Mouse (Mus musculus): ENCODE data around the gene Galt.
"Not testable (repeated sequence)": the region's sequence is repeated elsewhere in the genome, so short reads cannot be mapped to it uniquely, and the experiment has no call there.

Gene Galt

DNA sequence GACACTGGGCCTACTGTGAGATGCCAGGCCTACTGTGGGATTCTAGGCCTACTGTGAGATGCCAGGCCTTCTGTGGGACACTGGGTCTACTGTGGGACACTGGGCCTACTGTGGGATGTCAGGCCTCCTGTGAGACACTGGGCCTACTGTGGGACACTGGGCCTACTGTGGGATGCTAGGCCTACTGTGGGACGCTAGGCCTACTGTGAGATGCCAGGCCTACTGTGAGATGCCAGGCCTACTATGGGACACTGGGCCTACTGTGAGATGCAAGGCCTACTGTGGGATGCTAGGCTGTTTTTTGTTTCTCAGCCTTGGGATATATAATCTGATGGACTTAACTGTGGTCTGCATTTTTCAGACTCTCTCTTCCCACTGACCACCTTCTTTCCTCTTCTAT, 20.8 kb downstream of the Galt start:
- DNase-seq (ENCODE audit: low spot score), result not testable (repeated sequence)

DNA sequence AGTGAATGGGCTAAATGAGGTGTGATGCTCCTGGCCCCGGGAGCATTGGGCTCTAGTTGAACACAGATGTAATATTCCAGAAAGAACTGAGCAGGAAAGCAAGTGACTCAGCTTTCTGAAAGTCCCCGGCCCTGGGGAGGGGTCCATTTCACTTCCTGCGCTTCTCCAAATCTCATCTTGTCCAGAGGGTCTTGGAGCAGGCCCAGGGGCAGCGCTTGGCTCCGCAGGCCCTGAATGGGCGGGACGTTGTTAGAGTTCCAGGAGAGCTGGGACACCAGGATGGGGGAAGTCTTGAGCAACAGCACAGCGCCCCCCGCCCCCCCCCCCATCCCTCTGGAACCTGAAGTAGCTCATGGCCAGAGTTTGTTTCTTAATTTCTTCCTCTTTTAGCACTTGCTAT, 26.2 kb downstream of the Galt start:
- DNase-seq (ENCODE audit: low spot score), result not testable (repeated sequence)

DNA sequence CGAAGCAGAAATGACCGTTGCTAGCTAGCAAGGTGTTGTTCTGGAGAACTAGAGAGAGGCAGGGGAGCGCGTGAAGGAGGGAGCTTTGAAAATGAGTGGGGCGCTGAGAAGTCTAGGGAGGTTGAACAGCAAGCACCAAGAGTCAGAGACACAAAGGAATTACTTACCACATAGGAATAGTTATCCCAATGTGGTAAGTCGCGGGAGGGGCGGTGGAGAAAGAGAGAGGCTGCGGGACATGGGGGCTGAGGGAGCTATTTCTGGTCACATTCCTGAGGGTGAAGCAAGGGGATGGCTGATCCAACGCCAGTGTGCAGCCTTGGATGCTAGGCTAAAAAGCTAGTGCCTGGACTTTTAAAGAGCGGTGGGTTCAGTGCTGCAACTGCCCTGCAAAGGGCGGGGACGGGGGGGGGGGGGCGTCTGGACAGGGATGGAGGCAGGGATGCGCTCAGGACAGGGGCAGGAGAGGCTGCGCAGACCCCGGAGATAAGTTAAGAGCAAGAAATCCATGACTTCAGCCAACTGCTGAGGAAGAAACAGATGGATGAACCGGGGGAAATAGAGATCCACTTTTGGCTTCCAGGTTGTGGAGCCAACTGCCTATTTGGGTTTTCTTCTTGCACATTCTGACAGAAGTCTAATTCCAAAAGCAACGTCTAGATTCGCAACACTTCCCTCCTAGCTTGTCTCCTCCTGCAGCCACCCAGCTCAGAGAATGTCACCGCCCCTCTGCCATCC, 26.9 kb downstream of the Galt start:
- DNase-seq (ENCODE audit: low spot score), result not testable (repeated sequence)

DNA sequence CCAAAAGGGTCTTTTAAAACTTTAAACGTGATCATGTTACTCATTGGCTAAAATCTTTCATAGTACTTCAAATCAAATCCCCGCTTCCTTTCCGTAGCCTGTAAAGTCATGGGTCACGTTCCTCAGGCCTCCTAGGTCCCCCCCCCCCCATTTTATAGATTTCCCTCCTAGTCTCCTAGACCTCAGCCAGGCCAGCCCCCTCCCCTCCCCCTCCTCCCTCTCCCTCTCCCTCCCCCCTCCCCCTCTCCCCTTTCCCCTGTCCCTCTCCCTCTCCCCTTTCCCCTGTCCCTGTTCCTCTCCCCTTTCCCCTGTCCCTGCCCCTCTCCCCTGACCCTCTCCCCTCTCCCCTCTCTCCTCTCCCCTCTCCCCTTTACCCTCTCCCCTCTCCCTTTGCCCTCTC, 27.7 kb downstream of the Galt start:
- not testable (repeated sequence) for DNase-seq (ENCODE audit: low spot score)

DNA sequence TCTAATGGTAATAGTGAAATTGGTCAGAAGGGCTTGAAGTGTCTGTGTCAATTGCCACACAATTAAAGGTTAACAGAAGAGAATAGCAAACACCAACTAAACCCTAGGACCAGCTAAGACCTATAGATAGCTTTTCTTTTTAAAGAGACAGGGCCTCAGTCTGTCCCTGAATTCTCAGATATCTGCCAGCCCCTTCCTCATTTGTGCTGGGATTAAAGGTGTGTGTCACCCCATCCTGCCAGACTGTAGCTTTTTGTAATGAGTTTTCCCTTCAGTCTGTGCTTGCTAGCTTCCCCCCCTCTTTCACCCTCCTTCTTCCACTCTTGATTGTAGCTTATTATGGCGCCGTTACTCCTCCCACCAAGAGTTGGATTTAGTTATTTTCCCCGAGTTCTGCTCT, 28.2 kb downstream of the Galt start:
- not testable (repeated sequence) for DNase-seq (ENCODE audit: low spot score)

Data from retina, embryonic 14.5 days (tissue).